9 mouse cellular contexts compared by ENCODE assay signal in genomic region chr15:82932936-82933650, GRCm38 (mm10). TPM values are rescaled to one million over a fixed set of nuclear protein-coding genes. Genes with fewer than 3 reads are reported as not detected.
DNase-seq lines count a peak whose midpoint lies in the region; ATAC-seq and TF ChIP-seq lines count a peak whose summit lies in the region.
"Had no signal": no experiment of that assay in that cellular context is flagged by ENCODE, and none has a peak within 500 bp of the region (broad histone marks: within the 10 kb centered on the region; RNA-seq: fewer than 3 reads in every experiment).

No protein-coding gene starts in this region.

- no peaks in the 10 kb centered on the region for H3K36me3 ChIP-seq in forebrain, postnatal 0 days (ENCODE audit: insufficient read depth)
- H3K36me3 ChIP-seq in limb, embryonic 10.5 days, result no peaks in the 10 kb centered on the region

- 28% methylated on average over 4 of the region's 4 CpGs for WGBS in forebrain, postnatal 0 days
- 52% methylated on average over 4 of the region's 4 CpGs for WGBS in limb, embryonic 10.5 days

- H3K4me2 ChIP-seq in forebrain, postnatal 0 days (ENCODE audit: low read depth), result no peak overlapping the region

- H3K4me3 ChIP-seq in forebrain, postnatal 0 days (ENCODE audit: low read depth, low read length), result no peak overlapping the region
- no peak overlapping the region for H3K4me3 ChIP-seq in limb, embryonic 10.5 days

- DNase-seq in embryo, embryonic 10 days (ENCODE audit: low spot score), result peak; percentile 29
- DNase-seq in embryo, embryonic 10.5 days (ENCODE audit: low spot score), result no peak
- peak; percentile 56 to 69 for DNase-seq in cerebellum, adult 18-20 months
- peak; percentile 46 for DNase-seq in forebrain, postnatal 0 days
- DNase-seq in limb, embryonic 10.5 days (ENCODE audit: low spot score), result no peak
- DNase-seq in layer of hippocampus, postnatal 10 days (ENCODE audit: low spot score in 2 of 2), result no peak
- DNase-seq: adrenal gland, adult 2 months had no signal

- H3K9ac ChIP-seq in forebrain, postnatal 0 days, result no peak overlapping the region

- H3K9me3 ChIP-seq in forebrain, postnatal 0 days (ENCODE audit: low read length), result no peaks in the 10 kb centered on the region
- no peaks in the 10 kb centered on the region for H3K9me3 ChIP-seq in limb, embryonic 10.5 days (replicated peaks)

- 0 out of 2 replicates have a peak overlapping the region, but pooled peaks have one; percentile 40 for H3K27ac ChIP-seq in forebrain, postnatal 0 days (ENCODE audit: low read depth, low read length)
- H3K27ac ChIP-seq in limb, embryonic 10.5 days, result 0 out of 2 replicates have a peak overlapping the region, but pooled peaks have one; percentile 17

- H3K27me3 ChIP-seq in forebrain, postnatal 0 days (ENCODE audit: insufficient read depth, low read length), result no peaks in the 10 kb centered on the region
- peaks cover 81% of the 10 kb centered on the region for H3K27me3 ChIP-seq in limb, embryonic 10.5 days (ENCODE audit: low read depth, poor library complexity, severe bottlenecking)

- peak; percentile 64 for ATAC-seq in forebrain, postnatal 0 days
- no peak for ATAC-seq in granulocyte monocyte progenitor cell, adult 5-6 weeks (replicated peaks; ENCODE audit: poor library complexity, severe bottlenecking)
- no peak for ATAC-seq in activated CD4-positive, CD25-positive, alpha-beta regulatory T cell, adult 4 months

- peaks cover 37% of the 10 kb centered on the region for H3K4me1 ChIP-seq in forebrain, postnatal 0 days (ENCODE audit: insufficient read depth)
- peaks cover 80% of the 10 kb centered on the region for H3K4me1 ChIP-seq in limb, embryonic 10.5 days

- no peak for TF ChIP-seq CTCF in forebrain, postnatal 0 days (IDR thresholded peaks at IDR 0.05; ENCODE audit: low read depth)

RNA-seq across cellular contexts. Expression of gene Tcf20, which starts 54.6 kb away (rescaled TPM):
- 120 and 150 TPM in 2 replicates for total RNA-seq in forebrain, postnatal 0 days (2014; rRNA removed)
- 10.3 and 12.2 TPM in 2 replicates for polyA plus RNA-seq in forebrain, postnatal 0 days (2015; fragmentation: Nextera tagmentation; extraction: Ambion mirVana)
- 8.1 and 8.3 TPM in 2 replicates for polyA plus RNA-seq in limb, embryonic 10.5 days (2016; fragmentation: Nextera tagmentation; extraction: Ambion mirVana)
- 52.2 and 56.9 TPM in 2 replicates for total RNA-seq in granulocyte monocyte progenitor cell, adult 5-6 weeks (2014; fragmentation: Nextera tagmentation)
- total RNA-seq in granulocyte monocyte progenitor cell, adult 5-6 weeks (2017), result 76.8 and 81.2 TPM in 2 replicates
- polyA plus RNA-seq in activated CD4-positive, CD25-positive, alpha-beta regulatory T cell, adult 4 months (2017; shearing (Covaris generic)), result 10 to 100 TPM; 12.2 to 16.0 TPM
- total RNA-seq in layer of hippocampus, postnatal 10 days (2021), result 100 to 1,000 TPM; 139 to 153 TPM

Comparison
In these comparisons a context has a peak if more than half of its experiments do, and no peak if none do; other contexts are left out.
1. DNase-seq: peak in embryo, embryonic 10 days (single experiment), cerebellum, adult 18-20 months (2 of 2) and forebrain, postnatal 0 days (single experiment); none in embryo, embryonic 10.5 days (single experiment), limb, embryonic 10.5 days (single experiment) and layer of hippocampus, postnatal 10 days (0 of 2).